Mouse (Mus musculus): ENCODE results near the gene Ttc27. TPM values are rescaled to one million over a fixed set of nuclear protein-coding genes. Genes with fewer than 3 reads are reported as not detected.

Gene Ttc27
- total and polyA plus RNA-seq, 3 experiments: 55.2 to 59.9 TPM; not detected in 1

- H3K36me3 ChIP-seq (ENCODE audit: control insufficient read depth in 1 of 2, insufficient read depth in 2 of 2, low read length in 2 of 2): no peaks in the 10 kb centered on the region
- DNase-seq (ENCODE audit: low read depth, low spot score): no peak
- no peaks in the 10 kb centered on the region for H3K27me3 ChIP-seq (ENCODE audit: control insufficient read depth in 1 of 2, insufficient read depth in 2 of 2, low read length in 2 of 2)
- H3K4me1 ChIP-seq (ENCODE audit: control insufficient read depth in 1 of 2, insufficient read depth in 2 of 2, low read length in 2 of 2): no peaks in the 10 kb centered on the region
- no peak overlapping the region for H3K27ac ChIP-seq (ENCODE audit: control insufficient read depth, low read depth, low read length)
- no peaks in the 10 kb centered on the region for H3K79me2 ChIP-seq (ENCODE audit: control insufficient read depth, insufficient read depth, low read length, poor library complexity)
- no peaks in the 10 kb centered on the region for H3K9me3 ChIP-seq (replicated peaks; ENCODE audit: insufficient read depth, low read length)
- no peak overlapping the region for H3K9ac ChIP-seq (ENCODE audit: control insufficient read depth, low read depth, low read length, poor library complexity, severe bottlenecking)
- no peak overlapping the region for H3K4me3 ChIP-seq (ENCODE audit: control insufficient read depth in 1 of 2, insufficient read depth in 1 of 2, low read depth in 2 of 2, low read length in 2 of 2)
- TF ChIP-seq NELFE (IDR thresholded peaks at IDR 0.05; ENCODE audit: low read depth, low read length): no peak
- no peak for TF ChIP-seq MAX (IDR thresholded peaks at IDR 0.05; ENCODE audit: low read length)
Measured at GRCm38 (mm10) chr17:74889535-74890117, 172.1 kb downstream of the Ttc27 start.

- no peaks in the 10 kb centered on the region for H3K4me1 ChIP-seq (ENCODE audit: control insufficient read depth in 1 of 2, insufficient read depth in 2 of 2, low read length in 2 of 2)
Measured at GRCm38 (mm10) chr17:74902453-74902852, 184.9 kb downstream of the Ttc27 start.

GRCm38 (mm10) chr17:74903411-74904331 is 186.1 kb downstream of the Ttc27 start:
- DNase-seq (ENCODE audit: low read depth, low spot score): peak; percentile 9
- Histone ChIP-seq H3K27ac (ENCODE audit: control insufficient read depth, low read depth, low read length) (no peak overlapping the region), H3K79me2 (ENCODE audit: control insufficient read depth, insufficient read depth, low read length, poor library complexity) (no peaks in the 10 kb centered on the region), H3K9ac (ENCODE audit: control insufficient read depth, low read depth, low read length, poor library complexity, severe bottlenecking) (no peak overlapping the region), H3K27me3 (ENCODE audit: control insufficient read depth in 1 of 2, insufficient read depth in 2 of 2, low read length in 2 of 2) (no peaks in the 10 kb centered on the region), H3K4me1 (ENCODE audit: control insufficient read depth in 1 of 2, insufficient read depth in 2 of 2, low read length in 2 of 2) (no peaks in the 10 kb centered on the region), H3K4me3 (ENCODE audit: control insufficient read depth in 1 of 2, insufficient read depth in 1 of 2, low read depth in 2 of 2, low read length in 2 of 2) (no peak overlapping the region), H3K9me3 (replicated peaks; ENCODE audit: insufficient read depth, low read length) (no peaks in the 10 kb centered on the region), H3K36me3 (ENCODE audit: control insufficient read depth in 1 of 2, insufficient read depth in 2 of 2, low read length in 2 of 2) (no peaks in the 10 kb centered on the region)
- TF ChIP-seq POLR2AphosphoS2 (IDR thresholded peaks at IDR 0.05; ENCODE audit: low read length) (no peak), ZC3H11A (IDR thresholded peaks at IDR 0.05; ENCODE audit: low read depth, low read length) (no peak), POLR2AphosphoS5 (IDR thresholded peaks at IDR 0.05; ENCODE audit: borderline replicate concordance, low read depth, low read length) (no peak), RCOR1 (IDR thresholded peaks at IDR 0.05; ENCODE audit: low read depth, low read length) (no peak), JUND (IDR thresholded peaks at IDR 0.05; ENCODE audit: low read depth, low read length) (no peak), NRF1 (IDR thresholded peaks at IDR 0.05; ENCODE audit: insufficient read depth, low read depth, low read length, poor library complexity, severe bottlenecking) (no peak), USF1 (IDR thresholded peaks at IDR 0.05; ENCODE audit: low read depth, low read length) (no peak), HCFC1 (IDR thresholded peaks at IDR 0.05; ENCODE audit: low read depth, low read length) (no peak), GABPA (IDR thresholded peaks at IDR 0.05; ENCODE audit: low read depth, low read length) (no peak), ETS1 (IDR thresholded peaks at IDR 0.05; ENCODE audit: low read depth, low read length) (no peak), USF2 (IDR thresholded peaks at IDR 0.05; ENCODE audit: borderline replicate concordance in 1 of 2, insufficient read depth in 1 of 2, low read depth in 1 of 2, low read length in 2 of 2) (no peak), BHLHE40 (IDR thresholded peaks at IDR 0.05; ENCODE audit: borderline replicate concordance, low read depth, low read length) (no peak), MXI1 (IDR thresholded peaks at IDR 0.05; ENCODE audit: low read depth, low read length) (no peak), CHD1 (IDR thresholded peaks at IDR 0.05; ENCODE audit: low read depth, low read length) (no peak)

More at GRCm38 (mm10) chr17:74902453-74902852, 184.9 kb downstream of the Ttc27 start:
- H3K27me3 ChIP-seq (ENCODE audit: control insufficient read depth in 1 of 2, insufficient read depth in 2 of 2, low read length in 2 of 2): no peaks in the 10 kb centered on the region
- H3K36me3 ChIP-seq (ENCODE audit: control insufficient read depth in 1 of 2, insufficient read depth in 2 of 2, low read length in 2 of 2): no peaks in the 10 kb centered on the region
- no peaks in the 10 kb centered on the region for H3K9me3 ChIP-seq (replicated peaks; ENCODE audit: insufficient read depth, low read length)
- DNase-seq (ENCODE audit: low read depth, low spot score): no peak
- no peak overlapping the region for H3K27ac ChIP-seq (ENCODE audit: control insufficient read depth, low read depth, low read length)
- no peak overlapping the region for H3K9ac ChIP-seq (ENCODE audit: control insufficient read depth, low read depth, low read length, poor library complexity, severe bottlenecking)
- no peaks in the 10 kb centered on the region for H3K79me2 ChIP-seq (ENCODE audit: control insufficient read depth, insufficient read depth, low read length, poor library complexity)
- TF ChIP-seq CHD2 (IDR thresholded peaks at IDR 0.05; ENCODE audit: low read length): no peak
- TF ChIP-seq MAX (IDR thresholded peaks at IDR 0.05; ENCODE audit: low read length): no peak
- TF ChIP-seq HCFC1 (IDR thresholded peaks at IDR 0.05; ENCODE audit: low read depth, low read length): no peak
- TF ChIP-seq USF2 (IDR thresholded peaks at IDR 0.05; ENCODE audit: borderline replicate concordance in 1 of 2, insufficient read depth in 1 of 2, low read depth in 1 of 2, low read length in 2 of 2): no peak
- TF ChIP-seq ELF1 (IDR thresholded peaks at IDR 0.05; ENCODE audit: low read depth, low read length): no peak
- no peak for TF ChIP-seq CHD1 (IDR thresholded peaks at IDR 0.05; ENCODE audit: low read depth, low read length)
- TF ChIP-seq SMC3 (IDR thresholded peaks at IDR 0.05; ENCODE audit: low read depth, low read length): no peak
- TF ChIP-seq KAT2A (conservative IDR thresholded peaks at IDR 0.05; ENCODE audit: low read depth, low read length): no peak
- no peak for TF ChIP-seq MYB (IDR thresholded peaks at IDR 0.05; ENCODE audit: low read depth, low read length)
- TF ChIP-seq NELFE (IDR thresholded peaks at IDR 0.05; ENCODE audit: low read depth, low read length): no peak
- no peak for TF ChIP-seq MAZ (IDR thresholded peaks at IDR 0.05; ENCODE audit: low read depth, low read length)
- no peak for TF ChIP-seq ZMIZ1 (IDR thresholded peaks at IDR 0.05; ENCODE audit: low read depth, low read length)
- no peak for TF ChIP-seq GABPA (IDR thresholded peaks at IDR 0.05; ENCODE audit: low read depth, low read length)
- TF ChIP-seq MXI1 (IDR thresholded peaks at IDR 0.05; ENCODE audit: low read depth, low read length): no peak
- no peak for TF ChIP-seq POLR2AphosphoS2 (IDR thresholded peaks at IDR 0.05; ENCODE audit: low read length)
- no peak for TF ChIP-seq ZNF384 (IDR thresholded peaks at IDR 0.05; ENCODE audit: low read depth, low read length)
- TF ChIP-seq UBTF (IDR thresholded peaks at IDR 0.05; ENCODE audit: borderline replicate concordance, insufficient read depth, low read depth, low read length): no peak
- no peak overlapping the region for H3K4me3 ChIP-seq (ENCODE audit: control insufficient read depth in 1 of 2, insufficient read depth in 1 of 2, low read depth in 2 of 2, low read length in 2 of 2)
